Mouse (Mus musculus) embryonic facial prominence, embryonic 10.5 days (tissue): ENCODE measurements around the gene Atp8b2. TPM values are rescaled to one million over a fixed set of nuclear protein-coding genes. Genes with fewer than 3 reads are reported as not detected.

Experiments
- DNase-seq: peaks from one replicate; pipeline ENCODE4 v3.0.0-alpha.2; 2017; ENCODE audit warnings: low spot score
- H3K27ac ChIP-seq: fragments of 300-500 bp; sonication (generic); replicated peaks from 2 replicates; pipeline ENCODE4 v1.5.1; 2016; ENCODE audit warnings: mild to moderate bottlenecking
- H3K27me3 ChIP-seq: fragments of 300-500 bp; sonication (generic); replicated peaks from 2 replicates; pipeline ENCODE4 v1.6.1; 2016; ENCODE audit warnings: low read depth, mild to moderate bottlenecking; ENCODE audit not compliant: poor library complexity, severe bottlenecking
- H3K36me3 ChIP-seq: fragments of 300-500 bp; sonication (generic); replicated peaks from 2 replicates; pipeline ENCODE4 v1.6.1; 2016; ENCODE audit warnings: mild to moderate bottlenecking, moderate library complexity
- H3K4me1 ChIP-seq: fragments of 300-500 bp; sonication (generic); 2 replicates; pipeline ENCODE4 v1.6.1; 2016
- H3K4me3 ChIP-seq: fragments of 300-500 bp; sonication (generic); 2 replicates; pipeline ENCODE4 v1.5.1; 2016; ENCODE audit warnings: mild to moderate bottlenecking, moderate library complexity
- H3K9me3 ChIP-seq: fragments of 300-500 bp; sonication (generic); 2 replicates; pipeline ENCODE4 v1.6.1; 2016; ENCODE audit warnings: mild to moderate bottlenecking
- WGBS: fragments of 180-500 bp; shearing (Covaris S2); methylation state at CpG from one replicate; pipeline ENCODE4 v1.1.7; 2016; 5-methylcytosine and 5-hydroxymethylcytosine counted together
- polyA plus RNA-seq: library from polyadenylated mRNA; unstranded; fragments of >200 nt; fragmentation: Nextera tagmentation; extraction: Ambion mirVana; gene quantifications from 2 replicates; pipeline ENCODE4 v1.2.1, GENCODE M21; 2016

The Atp8b2 gene
- polyA plus RNA-seq, result 12.6 and 13.3 TPM in 2 replicates

- under 1% methylated on average over 35 of the region's 35 CpGs for WGBS
- peak; percentile 91 for DNase-seq
- H3K4me1 ChIP-seq, result peaks cover 59% of the 10 kb centered on the region
- peak within 1 kb of the TSS; percentile 95 for H3K27ac ChIP-seq
- no peaks in the 10 kb centered on the region for H3K9me3 ChIP-seq
- H3K36me3 ChIP-seq, result peaks cover 34% of the 10 kb centered on the region
- peak within 1 kb of the TSS; percentile 98 for H3K4me3 ChIP-seq
- H3K27me3 ChIP-seq, result no peaks in the 10 kb centered on the region
Measured at GRCm38 (mm10) chr3:89963221-89963763, at the start of gene Atp8b2. TSS of gene Atp8b2 (minus strand) at chr3:89963508.

- H3K27ac ChIP-seq, result no peak overlapping the region
- H3K4me1 ChIP-seq, result no peaks in the 10 kb centered on the region
- no peaks in the 10 kb centered on the region for H3K9me3 ChIP-seq
- H3K36me3 ChIP-seq, result peaks cover 100% of the 10 kb centered on the region
- no peaks in the 10 kb centered on the region for H3K27me3 ChIP-seq
- 89% methylated on average over 2 of the region's 2 CpGs for WGBS
- no peak for DNase-seq
- H3K4me3 ChIP-seq, result no peak overlapping the region
Measured at GRCm38 (mm10) chr3:90010291-90010690, 47.0 kb upstream of the Atp8b2 start.

DNA sequence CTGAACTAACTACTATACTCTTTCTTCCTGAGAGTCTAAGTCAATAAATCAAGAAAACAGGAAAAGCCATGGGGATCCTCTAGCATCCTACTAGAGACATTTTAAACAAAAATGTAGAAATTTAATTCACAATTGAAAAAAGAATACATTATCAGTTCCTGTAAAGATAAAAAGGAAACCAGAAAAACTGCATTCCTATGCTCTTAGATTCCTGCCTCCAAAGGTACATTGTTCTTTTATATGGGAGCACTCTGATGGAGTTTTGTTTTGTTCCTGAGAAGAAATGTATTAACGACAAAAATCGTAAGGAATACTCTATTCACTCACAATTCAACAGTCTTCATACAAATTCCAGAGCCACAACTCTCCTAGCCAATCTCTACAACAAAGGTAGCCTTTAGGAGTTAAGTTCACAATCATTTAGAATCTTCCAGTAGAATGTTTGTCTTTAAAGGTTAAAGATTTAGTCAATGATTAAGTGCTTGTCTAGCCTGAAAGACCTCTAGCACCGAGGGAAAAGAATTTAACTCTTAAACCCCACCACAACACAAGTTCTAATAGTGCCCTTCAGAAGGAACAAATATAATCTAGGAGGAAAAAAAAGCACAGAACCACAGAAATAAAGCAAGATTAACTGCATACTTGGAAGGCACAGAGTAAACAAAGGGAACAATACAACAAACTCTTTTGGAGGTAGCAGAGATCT, 40.9 kb upstream of the Atp8b2 start:
- Histone ChIP-seq H3K4me3 (no peak overlapping the region), H3K36me3 (peaks cover 95% of the 10 kb centered on the region), H3K27me3 (no peaks in the 10 kb centered on the region), H3K27ac (no peak overlapping the region), H3K4me1 (peaks cover 7% of the 10 kb centered on the region), H3K9me3 (no peaks in the 10 kb centered on the region)
- WGBS, result 84% methylated on average over 3 of the region's 3 CpGs
- no peak for DNase-seq

- H3K4me3 ChIP-seq, result peak overlapping the region; percentile 77
- WGBS, result 85% methylated on average over 4 of the region's 4 CpGs
- H3K9me3 ChIP-seq, result no peaks in the 10 kb centered on the region
- H3K27ac ChIP-seq, result peak overlapping the region; percentile 94
- H3K27me3 ChIP-seq, result no peaks in the 10 kb centered on the region
- H3K4me1 ChIP-seq, result peaks cover 23% of the 10 kb centered on the region
- peaks cover 75% of the 10 kb centered on the region for H3K36me3 ChIP-seq
- no peak for DNase-seq
Measured at GRCm38 (mm10) chr3:89999830-90000229, 36.5 kb upstream of the Atp8b2 start.

- peak; percentile 71 for DNase-seq
- H3K4me1 ChIP-seq, result peaks cover 23% of the 10 kb centered on the region
- peaks cover 74% of the 10 kb centered on the region for H3K36me3 ChIP-seq
- peak overlapping the region; percentile 77 for H3K4me3 ChIP-seq
- H3K27ac ChIP-seq, result peak overlapping the region; percentile 94
- WGBS, result 12% methylated on average over 8 of the region's 8 CpGs
- H3K27me3 ChIP-seq, result no peaks in the 10 kb centered on the region
- no peaks in the 10 kb centered on the region for H3K9me3 ChIP-seq
Measured at GRCm38 (mm10) chr3:89999090-89999489, 35.8 kb upstream of the Atp8b2 start.

GRCm38 (mm10) chr3:89998612-89999054, 35.3 kb upstream of the Atp8b2 start, which contains the start of gene Hax1:
TSS of gene Hax1 (minus strand) at chr3:89998780.
- Histone ChIP-seq H3K36me3 (peaks cover 74% of the 10 kb centered on the region), H3K4me1 (peaks cover 23% of the 10 kb centered on the region), H3K27me3 (no peaks in the 10 kb centered on the region), H3K4me3 (peak within 1 kb of the TSS; percentile 77), H3K9me3 (no peaks in the 10 kb centered on the region), H3K27ac (peak within 1 kb of the TSS; percentile 94)
- WGBS, result under 1% methylated on average over 26 of the region's 26 CpGs
- peak; percentile 95 for DNase-seq

- DNase-seq, result peak; percentile 61
- H3K4me1 ChIP-seq, result peaks cover 23% of the 10 kb centered on the region
- H3K9me3 ChIP-seq, result no peaks in the 10 kb centered on the region
- H3K27ac ChIP-seq, result peak overlapping the region; percentile 94
- H3K27me3 ChIP-seq, result no peaks in the 10 kb centered on the region
- WGBS, result 11% methylated on average over 23 of the region's 23 CpGs
- H3K4me3 ChIP-seq, result peak overlapping the region; percentile 77
- peaks cover 72% of the 10 kb centered on the region for H3K36me3 ChIP-seq
Measured at GRCm38 (mm10) chr3:89997791-89998495, 34.6 kb upstream of the Atp8b2 start.

GRCm38 (mm10) chr3:89994807-89995515, 31.7 kb upstream of the Atp8b2 start:
- Histone ChIP-seq H3K4me1 (peaks cover 23% of the 10 kb centered on the region), H3K27me3 (no peaks in the 10 kb centered on the region), H3K9me3 (no peaks in the 10 kb centered on the region), H3K36me3 (peaks cover 51% of the 10 kb centered on the region), H3K4me3 (no peak overlapping the region), H3K27ac (no peak overlapping the region)
- 89% methylated on average over 5 of the region's 5 CpGs for WGBS
- DNase-seq, result no peak

GRCm38 (mm10) chr3:89987822-89988221, 24.5 kb upstream of the Atp8b2 start:
- H3K27me3 ChIP-seq, result no peaks in the 10 kb centered on the region
- H3K4me3 ChIP-seq, result no peak overlapping the region
- H3K9me3 ChIP-seq, result no peaks in the 10 kb centered on the region
- H3K27ac ChIP-seq, result no peak overlapping the region
- peaks cover 8% of the 10 kb centered on the region for H3K36me3 ChIP-seq
- DNase-seq, result no peak
- WGBS, result 90% methylated on average over 4 of the region's 4 CpGs
- no peaks in the 10 kb centered on the region for H3K4me1 ChIP-seq

DNA sequence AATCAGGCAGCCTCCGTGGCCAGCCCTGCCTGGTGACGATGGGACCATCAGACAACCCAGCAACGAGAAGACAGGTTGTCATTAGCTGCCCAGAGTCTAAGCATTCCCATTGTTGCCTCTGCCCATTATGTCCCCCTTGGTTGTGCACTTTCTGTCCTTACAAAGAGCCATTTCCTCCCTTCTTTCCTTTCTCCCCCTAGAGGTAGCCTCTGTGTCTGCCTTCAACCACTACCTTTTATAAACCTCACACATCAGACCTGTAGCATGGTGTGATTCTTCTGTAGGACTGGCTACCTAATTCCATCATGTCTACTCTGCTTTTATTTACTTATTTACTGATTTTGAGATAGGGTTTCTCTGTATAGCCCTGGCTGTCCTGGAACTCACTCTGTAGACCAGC, 23.9 kb upstream of the Atp8b2 start:
- Histone ChIP-seq H3K36me3 (peaks cover 2% of the 10 kb centered on the region), H3K27ac (no peak overlapping the region), H3K4me3 (no peak overlapping the region), H3K4me1 (no peaks in the 10 kb centered on the region), H3K27me3 (no peaks in the 10 kb centered on the region), H3K9me3 (no peaks in the 10 kb centered on the region)
- WGBS, result 62% methylated on average over 3 of the region's 3 CpGs
- DNase-seq, result no peak

- no peak overlapping the region for H3K27ac ChIP-seq
- no peaks in the 10 kb centered on the region for H3K27me3 ChIP-seq
- H3K4me3 ChIP-seq, result no peak overlapping the region
- no peaks in the 10 kb centered on the region for H3K4me1 ChIP-seq
- no peaks in the 10 kb centered on the region for H3K36me3 ChIP-seq
- 75% methylated on average over 5 of the region's 5 CpGs for WGBS
- no peaks in the 10 kb centered on the region for H3K9me3 ChIP-seq
- DNase-seq, result no peak
Measured at GRCm38 (mm10) chr3:89982426-89982825, 19.1 kb upstream of the Atp8b2 start.

DNA sequence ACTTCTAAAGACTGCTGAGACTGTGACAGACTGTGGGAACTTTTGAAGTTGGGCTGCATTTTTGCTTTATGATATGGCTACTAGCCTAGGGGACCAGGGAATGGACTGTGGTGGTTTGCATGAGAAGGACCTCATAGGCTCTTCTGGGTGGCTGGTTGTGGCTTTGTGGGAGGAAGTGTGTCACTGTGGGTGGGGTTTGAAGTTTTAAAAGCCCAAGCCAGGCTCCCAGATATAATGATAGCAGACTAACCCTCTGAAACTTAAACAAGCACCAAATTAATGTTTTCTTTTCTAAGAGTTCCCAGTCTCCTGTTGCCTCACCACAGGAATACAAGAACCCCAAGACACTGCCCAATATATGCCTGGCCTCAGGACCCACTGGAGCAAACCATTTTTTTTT, 13.6 kb upstream of the Atp8b2 start:
- H3K27ac ChIP-seq, result no peak overlapping the region
- no peaks in the 10 kb centered on the region for H3K4me1 ChIP-seq
- no peak overlapping the region for H3K4me3 ChIP-seq
- DNase-seq, result no peak
- H3K9me3 ChIP-seq, result no peaks in the 10 kb centered on the region
- H3K36me3 ChIP-seq, result no peaks in the 10 kb centered on the region
- H3K27me3 ChIP-seq, result no peaks in the 10 kb centered on the region
